Mouse (Mus musculus): ENCODE measurements at regions not wholly inside any gene's neighbourhood (a gene's known extent, or its start where the extent isn't known, plus 50 kb on each side); places are given as distances from the start of the nearest gene placed in this dataset.

GRCm38 (mm10) chr11:89165278-89165677 is 91.6 kb downstream of the Gm525 start:
- H3K27me3 ChIP-seq (replicated peaks; ENCODE audit: control insufficient read depth, insufficient read depth, low read length) = peaks cover 10% of the 10 kb centered on the region
- no peak for ATAC-seq
- peak; percentile 92 for TF ChIP-seq CTCF (IDR thresholded peaks at IDR 0.05; ENCODE audit: low read depth)

GRCm38 (mm10) chr11:89153466-89154406 is 80.1 kb downstream of the Gm525 start:
- Histone ChIP-seq H3K4me2 (replicated peaks; ENCODE audit: low read depth) (no peak overlapping the region), H3K4me3 (ENCODE audit: low read depth, low read length) (no peak overlapping the region), H3K9ac (ENCODE audit: low read depth, low read length) (no peak overlapping the region), H3K4me1 (replicated peaks; ENCODE audit: control insufficient read depth, insufficient read depth, low read length) (no peaks in the 10 kb centered on the region), H3K9me3 (ENCODE audit: control insufficient read depth) (no peaks in the 10 kb centered on the region), H3K36me3 (ENCODE audit: control insufficient read depth, insufficient read depth) (no peaks in the 10 kb centered on the region), H3K27ac (ENCODE audit: low read depth, low read length) (no peak overlapping the region), H3K27me3 (replicated peaks; ENCODE audit: control insufficient read depth, insufficient read depth, low read length) (no peaks in the 10 kb centered on the region)
- TF ChIP-seq CTCF (IDR thresholded peaks at IDR 0.05; ENCODE audit: low read depth) = no peak
- WGBS = 63% methylated on average over 13 of the region's 13 CpGs
- ATAC-seq = no peak

More at GRCm38 (mm10) chr11:89165278-89165677, 91.6 kb downstream of the Gm525 start:
- H3K27ac ChIP-seq (ENCODE audit: low read depth, low read length) = no peak overlapping the region
- no peak overlapping the region for H3K4me2 ChIP-seq (replicated peaks; ENCODE audit: low read depth)
- H3K36me3 ChIP-seq (ENCODE audit: control insufficient read depth, insufficient read depth) = no peaks in the 10 kb centered on the region
- H3K4me1 ChIP-seq (replicated peaks; ENCODE audit: control insufficient read depth, insufficient read depth, low read length) = no peaks in the 10 kb centered on the region
- no peaks in the 10 kb centered on the region for H3K9me3 ChIP-seq (ENCODE audit: control insufficient read depth)
- H3K9ac ChIP-seq (ENCODE audit: low read depth, low read length) = no peak overlapping the region
- H3K4me3 ChIP-seq (ENCODE audit: low read depth, low read length) = no peak overlapping the region
- 13% methylated on average over 6 of the region's 6 CpGs for WGBS

GRCm38 (mm10) chr11:89147990-89148389 is 74.3 kb downstream of the Gm525 start:
- Histone ChIP-seq H3K27ac (ENCODE audit: low read depth, low read length) (no peak overlapping the region), H3K4me2 (replicated peaks; ENCODE audit: low read depth) (no peak overlapping the region), H3K9ac (ENCODE audit: low read depth, low read length) (no peak overlapping the region), H3K4me3 (ENCODE audit: low read depth, low read length) (no peak overlapping the region), H3K27me3 (replicated peaks; ENCODE audit: control insufficient read depth, insufficient read depth, low read length) (no peaks in the 10 kb centered on the region), H3K36me3 (ENCODE audit: control insufficient read depth, insufficient read depth) (no peaks in the 10 kb centered on the region), H3K4me1 (replicated peaks; ENCODE audit: control insufficient read depth, insufficient read depth, low read length) (no peaks in the 10 kb centered on the region), H3K9me3 (ENCODE audit: control insufficient read depth) (no peaks in the 10 kb centered on the region)
- ATAC-seq = no peak
- TF ChIP-seq CTCF (IDR thresholded peaks at IDR 0.05; ENCODE audit: low read depth) = no peak
- WGBS = 92% methylated on average over 8 of the region's 8 CpGs

DNA sequence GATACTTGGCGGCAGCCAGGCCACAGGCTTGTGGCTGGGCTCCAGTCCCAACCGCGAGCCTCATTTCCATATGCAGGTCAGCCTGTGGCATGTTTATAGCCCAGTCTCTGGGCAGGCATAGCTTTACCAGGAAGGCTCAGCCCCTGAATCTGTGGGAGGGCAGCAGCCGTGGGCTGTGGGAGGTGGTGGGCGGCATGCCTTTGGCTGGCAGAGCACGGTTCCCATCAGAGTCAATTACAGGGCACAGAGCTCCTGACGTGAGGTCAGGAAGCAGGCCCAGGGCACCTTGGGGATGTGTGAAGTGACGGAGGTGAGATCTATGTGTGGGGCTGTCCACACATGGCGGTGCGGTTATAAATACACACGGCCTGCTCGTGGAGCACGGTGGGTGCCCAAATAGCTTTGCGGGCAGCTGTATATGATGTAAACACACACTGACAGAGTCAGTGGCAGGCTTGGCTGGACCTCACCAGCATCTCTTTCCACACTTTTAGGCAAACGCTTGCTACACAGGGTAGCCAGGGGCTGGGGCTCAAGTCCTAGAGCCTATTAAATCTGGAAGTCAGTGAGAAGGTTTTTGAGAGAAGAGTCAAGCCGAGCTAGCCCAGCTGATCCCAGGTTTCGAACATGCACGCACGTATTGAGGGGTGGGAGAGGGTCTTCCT is 71.8 kb downstream of the Gm525 start:
- 54% methylated on average over 19 of the region's 19 CpGs for WGBS
- Histone ChIP-seq H3K4me1 (replicated peaks; ENCODE audit: control insufficient read depth, insufficient read depth, low read length) (no peaks in the 10 kb centered on the region), H3K27ac (ENCODE audit: low read depth, low read length) (no peak overlapping the region), H3K9ac (ENCODE audit: low read depth, low read length) (no peak overlapping the region; the same call in 1 of the 2 replicates), H3K4me3 (ENCODE audit: low read depth, low read length) (no peak overlapping the region), H3K9me3 (ENCODE audit: control insufficient read depth) (no peaks in the 10 kb centered on the region), H3K27me3 (replicated peaks; ENCODE audit: control insufficient read depth, insufficient read depth, low read length) (no peaks in the 10 kb centered on the region), H3K36me3 (ENCODE audit: control insufficient read depth, insufficient read depth) (no peaks in the 10 kb centered on the region), H3K4me2 (replicated peaks; ENCODE audit: low read depth) (no peak overlapping the region)
- no peak for TF ChIP-seq CTCF (IDR thresholded peaks at IDR 0.05; ENCODE audit: low read depth)
- ATAC-seq = no peak

GRCm38 (mm10) chr11:89142527-89143154 is 69.0 kb downstream of the Gm525 start:
- Histone ChIP-seq H3K27me3 (replicated peaks; ENCODE audit: control insufficient read depth, insufficient read depth, low read length) (no peaks in the 10 kb centered on the region), H3K27ac (ENCODE audit: low read depth, low read length) (no peak overlapping the region), H3K9me3 (ENCODE audit: control insufficient read depth) (no peaks in the 10 kb centered on the region), H3K9ac (ENCODE audit: low read depth, low read length) (no peak overlapping the region), H3K4me3 (ENCODE audit: low read depth, low read length) (no peak overlapping the region), H3K4me1 (replicated peaks; ENCODE audit: control insufficient read depth, insufficient read depth, low read length) (no peaks in the 10 kb centered on the region), H3K36me3 (ENCODE audit: control insufficient read depth, insufficient read depth) (no peaks in the 10 kb centered on the region), H3K4me2 (replicated peaks; ENCODE audit: low read depth) (no peak overlapping the region)
- WGBS = 31% methylated on average over 9 of the region's 9 CpGs
- no peak for ATAC-seq
- TF ChIP-seq CTCF (IDR thresholded peaks at IDR 0.05; ENCODE audit: low read depth) = no peak
